Mouse (Mus musculus) cerebellum, adult 11 months (tissue): Measurements from ENCODE around the gene Gpd2.

Source experiments
- DNase-seq: peaks from one replicate; pipeline ENCODE4 v3.0.0; 2022

Gpd2 gene

DNA sequence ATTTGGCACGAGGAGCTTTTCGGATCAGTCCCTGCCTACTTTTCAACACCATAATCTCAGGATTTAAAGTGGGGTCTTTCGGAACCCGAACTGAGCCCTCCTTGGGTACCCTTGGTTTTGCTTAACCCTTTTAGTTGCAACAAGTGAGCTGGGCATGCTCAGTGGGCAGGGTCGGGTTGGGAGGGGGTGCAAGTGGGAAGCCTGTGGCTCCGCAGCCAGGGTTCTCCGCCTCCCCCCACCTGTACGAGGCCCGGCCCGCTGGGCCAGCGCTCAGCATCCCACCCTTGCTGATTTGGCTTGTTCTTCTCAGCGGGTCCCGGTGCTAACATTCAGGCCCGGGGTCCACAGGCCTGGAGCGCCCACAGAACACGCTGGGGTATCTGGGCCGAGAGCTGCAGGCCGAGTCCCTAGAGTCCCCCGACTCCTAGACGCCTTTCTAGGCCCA is at the start of gene Gpd2:
Gene Gpd2, plus strand, starts transcription at position 161 of the 445 bp plus-strand sequence.
- DNase-seq = no peak

DNA sequence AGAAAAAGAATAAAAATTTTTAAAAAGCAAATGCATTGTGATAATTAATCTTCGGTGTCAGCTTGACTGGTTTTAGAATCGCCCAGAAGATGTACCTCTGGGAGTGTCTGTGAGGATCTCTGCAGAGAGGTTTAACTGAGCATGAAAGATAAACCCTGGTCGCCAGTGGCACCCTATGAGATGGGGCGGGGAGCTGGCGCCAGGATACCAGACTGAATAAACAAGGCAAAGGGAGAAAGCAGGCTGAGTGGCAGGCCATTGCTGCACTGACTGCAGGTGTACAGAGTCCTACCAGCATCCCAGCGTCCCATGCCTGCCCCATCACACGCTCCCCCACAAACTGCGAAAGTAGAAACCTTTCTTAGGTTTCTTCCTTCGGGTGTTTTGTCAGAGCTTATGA is 49.2 kb upstream of the Gpd2 start:
- DNase-seq = no peak

DNA sequence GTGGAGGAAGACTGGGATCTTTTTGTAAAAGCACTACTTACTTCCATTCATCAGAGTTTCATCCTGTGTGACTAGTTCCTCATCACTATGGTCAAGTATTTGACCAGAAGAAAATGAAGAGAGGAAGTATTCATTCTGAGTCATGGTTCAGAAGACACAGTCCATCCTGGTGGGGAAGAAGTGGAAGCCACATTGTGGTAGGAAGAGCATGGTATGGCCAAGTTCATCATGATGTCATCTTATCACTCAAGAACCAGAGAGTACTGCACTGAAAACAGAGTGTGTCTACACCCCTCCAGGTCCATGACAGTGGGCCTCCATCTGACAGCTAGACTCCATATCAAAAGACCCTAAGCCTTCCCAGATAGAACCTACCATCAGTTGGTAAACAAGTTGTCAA is 46.6 kb upstream of the Gpd2 start:
- DNase-seq = no peak

DNA sequence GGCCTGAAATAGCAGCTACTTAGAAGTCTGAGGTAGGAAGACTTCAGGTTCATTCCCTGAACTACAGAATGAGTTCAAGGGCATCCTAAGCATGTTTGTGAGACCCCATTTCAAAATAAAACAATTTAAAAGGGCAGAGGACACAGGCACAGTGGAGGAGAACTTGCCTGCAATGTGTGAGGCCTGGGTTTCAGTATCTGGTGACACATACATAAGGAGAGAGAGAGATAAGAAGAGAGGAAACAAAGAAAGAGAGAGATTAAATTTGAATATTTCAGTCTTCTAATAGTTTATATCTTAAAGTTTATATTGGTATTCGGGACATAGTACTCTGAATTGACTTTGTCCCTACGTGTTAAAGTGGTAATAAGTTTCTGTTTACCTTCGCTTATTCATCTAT is 38.4 kb upstream of the Gpd2 start:
- DNase-seq = no peak

DNA sequence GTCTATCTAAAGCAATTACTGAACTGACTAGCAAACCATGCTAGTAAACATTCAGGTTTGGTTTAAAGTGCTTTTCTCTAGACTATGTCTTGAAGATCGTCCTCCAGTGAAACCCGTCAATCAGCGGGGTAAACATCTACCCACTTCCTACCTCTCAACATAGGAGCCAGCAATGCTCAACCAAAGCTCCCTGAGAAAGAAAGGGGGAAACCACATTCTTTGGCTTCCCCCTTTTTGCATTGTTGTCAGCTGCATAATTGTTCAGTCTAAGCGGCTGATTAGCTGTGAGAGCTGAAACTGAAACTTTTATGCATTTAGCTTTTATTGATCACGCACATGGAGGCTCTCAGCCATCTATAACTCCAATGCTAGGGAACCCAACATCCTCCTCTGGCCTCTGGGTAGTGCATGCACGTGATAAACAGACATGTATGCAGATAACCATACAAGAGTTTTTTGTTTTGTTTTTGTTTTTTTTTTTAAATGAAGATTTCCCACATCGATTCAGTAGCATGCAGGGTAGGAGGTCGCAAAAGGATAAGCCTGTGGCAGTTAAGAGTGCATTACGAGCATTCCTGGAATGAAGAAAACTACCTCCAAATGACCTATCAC is 28.9 kb upstream of the Gpd2 start:
- DNase-seq = no peak

DNA sequence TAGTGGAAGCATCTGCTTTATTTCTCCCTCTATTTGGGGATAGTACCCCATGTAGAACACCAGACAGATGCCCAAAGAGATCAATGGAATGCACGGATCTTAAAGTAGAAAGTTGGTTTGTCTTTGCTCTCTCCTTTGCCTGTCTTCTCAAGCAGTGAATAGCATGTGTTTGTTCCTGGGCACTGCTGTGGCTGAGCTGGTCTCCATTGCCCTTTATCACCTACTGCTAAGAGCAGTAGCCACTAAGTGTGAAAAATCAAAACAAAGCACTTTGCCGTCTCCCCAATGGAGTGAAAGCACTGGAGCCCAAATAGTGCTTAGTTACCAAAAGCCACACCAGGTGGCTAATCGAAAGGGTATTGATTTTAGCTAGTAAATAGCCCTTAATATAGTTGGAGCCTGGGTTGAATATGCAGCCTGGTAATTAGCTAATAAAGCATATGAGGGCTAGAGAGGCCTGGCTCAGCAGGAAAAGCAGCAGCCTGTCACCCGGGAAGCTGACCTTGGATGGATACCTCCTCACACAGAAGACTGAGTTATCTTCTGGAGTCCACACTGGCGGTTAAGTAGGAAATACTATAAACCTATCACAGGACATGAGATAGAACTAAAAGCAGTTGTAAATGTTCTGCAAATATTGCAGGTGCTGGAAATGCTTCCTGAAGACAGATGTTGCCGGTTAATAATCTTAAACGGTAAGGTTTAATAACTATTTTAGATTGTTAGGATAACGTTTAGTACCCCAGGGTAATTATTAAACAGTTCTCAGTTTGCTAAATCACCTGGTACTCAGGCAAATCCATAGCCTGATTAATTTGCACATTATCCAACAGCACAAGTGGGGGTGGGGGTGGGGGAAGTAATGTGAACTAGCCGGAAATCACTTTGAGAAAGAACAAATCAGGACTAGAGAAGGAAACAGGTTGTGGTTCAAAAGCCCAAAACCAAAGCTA is 26.1 kb upstream of the Gpd2 start:
- no peak for DNase-seq

DNA sequence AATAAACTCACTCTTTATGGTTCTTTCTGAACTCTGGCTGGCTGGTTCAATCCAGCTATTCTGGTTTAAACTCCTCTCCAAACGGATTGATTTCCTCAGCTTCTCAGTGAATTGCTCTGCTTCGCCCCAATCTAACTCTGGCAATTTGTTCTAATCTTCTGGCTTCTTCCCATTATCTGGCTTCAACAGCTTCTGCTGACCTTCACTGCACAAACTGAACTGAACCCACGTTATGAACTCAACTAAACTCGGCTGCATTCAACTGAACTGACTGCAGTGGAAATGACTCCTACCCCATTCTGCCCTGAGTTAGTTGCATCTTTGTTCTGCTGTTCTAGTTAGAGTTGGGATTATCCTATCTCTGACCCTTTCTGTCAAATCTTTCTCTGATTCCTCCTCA is 24.1 kb upstream of the Gpd2 start:
- no peak for DNase-seq

DNA sequence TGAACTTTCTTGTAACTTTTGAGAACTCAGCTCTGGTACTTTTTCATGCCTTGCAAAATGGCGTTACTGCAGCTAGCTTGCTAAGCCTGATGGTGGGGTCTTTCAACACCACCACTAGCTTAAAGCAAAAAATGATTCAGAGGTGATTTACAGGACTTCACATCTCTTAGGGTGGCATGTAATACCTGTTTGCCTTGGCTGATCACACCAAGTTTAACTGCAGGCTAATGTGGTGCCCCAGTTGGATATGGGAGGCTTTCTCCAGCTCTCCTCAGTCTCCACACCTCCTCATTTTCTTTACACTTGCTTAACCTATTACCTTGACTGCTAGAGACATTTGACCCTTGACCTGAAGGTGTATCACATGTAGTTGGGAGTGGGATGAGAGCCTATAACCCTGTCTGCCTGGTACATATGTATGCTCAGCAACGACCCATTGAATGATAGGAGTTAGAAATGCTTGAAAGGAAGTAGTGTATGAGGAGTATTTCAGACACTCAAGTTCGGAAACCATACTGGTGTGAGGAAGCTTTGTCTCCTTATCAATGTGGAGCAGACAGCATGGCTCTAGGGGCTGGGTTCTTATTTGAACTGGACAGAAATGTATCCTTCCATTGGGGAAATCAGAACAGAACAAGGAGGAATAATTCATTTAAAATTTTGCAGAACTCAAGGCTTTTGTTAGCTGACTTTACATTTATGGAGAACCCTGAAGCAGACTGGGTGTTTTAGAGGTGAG is 14.0 kb upstream of the Gpd2 start:
- DNase-seq = no peak

DNA sequence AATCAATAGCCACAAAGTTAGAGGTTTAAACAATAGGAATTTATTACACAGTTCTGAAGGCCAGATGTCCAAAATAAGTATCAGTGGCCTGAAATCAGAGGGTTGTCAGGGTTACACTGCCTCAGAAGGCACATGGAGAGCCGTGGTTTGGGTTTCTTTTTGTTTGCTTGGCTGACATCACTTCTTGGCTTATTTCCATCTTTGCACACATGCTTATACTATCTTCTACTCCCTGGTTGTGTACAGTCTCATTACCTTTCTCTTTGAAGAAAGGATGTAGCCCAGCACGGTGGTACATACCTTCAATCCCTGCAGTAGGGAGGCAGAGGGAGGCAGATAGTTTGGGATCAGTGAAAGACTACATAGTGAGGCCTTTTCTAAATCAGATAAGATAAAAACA is 12.2 kb upstream of the Gpd2 start:
- no peak for DNase-seq

DNA sequence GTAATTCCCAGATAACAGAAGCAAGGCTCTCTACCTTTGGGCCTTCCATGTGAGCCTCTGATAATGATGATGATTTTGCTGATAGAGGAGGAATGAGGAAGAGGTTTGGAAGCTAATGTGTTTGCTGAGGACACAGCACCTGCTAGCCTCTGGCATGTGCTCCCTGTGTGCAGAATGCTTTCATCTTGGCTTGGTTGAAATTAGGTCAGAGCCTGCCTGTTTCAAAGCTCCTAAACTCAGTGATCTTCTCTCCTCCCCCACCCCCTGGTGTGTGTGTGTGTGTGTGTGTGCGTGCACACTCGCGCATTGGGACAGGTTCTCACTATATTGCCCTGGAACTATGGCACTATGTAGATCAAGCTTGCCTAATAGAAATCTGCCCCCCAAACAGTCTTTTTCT is 10.0 kb upstream of the Gpd2 start:
- DNase-seq = peak; percentile 43

DNA sequence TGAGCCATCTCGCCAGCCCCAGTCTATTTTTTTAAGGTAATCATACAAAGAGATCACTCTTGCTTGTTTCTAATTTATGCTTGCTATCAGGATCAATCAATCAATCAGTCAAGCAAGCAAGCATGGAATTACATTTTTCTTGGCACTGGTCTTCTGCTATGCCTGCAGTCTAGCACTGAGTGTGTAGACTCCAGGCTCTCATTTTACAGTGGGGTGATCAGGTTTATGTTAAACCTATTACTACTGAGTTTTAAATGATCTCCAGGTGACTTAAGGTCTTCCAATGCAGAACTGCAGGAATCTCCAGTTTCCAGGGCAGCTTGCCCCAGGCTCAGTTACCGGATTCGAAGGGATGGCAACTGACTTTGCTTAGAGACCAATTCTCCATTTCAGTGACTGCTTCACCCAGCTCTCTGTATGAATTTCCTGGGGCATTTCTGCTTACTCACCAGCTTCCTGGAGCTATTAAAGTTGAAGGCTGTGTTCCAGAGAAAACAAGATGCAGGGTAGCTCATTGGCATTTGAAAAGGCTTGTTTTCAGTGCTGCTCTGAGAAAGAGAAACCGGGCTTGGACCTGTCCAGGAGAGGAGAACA is 7.7 kb upstream of the Gpd2 start:
- DNase-seq = no peak

DNA sequence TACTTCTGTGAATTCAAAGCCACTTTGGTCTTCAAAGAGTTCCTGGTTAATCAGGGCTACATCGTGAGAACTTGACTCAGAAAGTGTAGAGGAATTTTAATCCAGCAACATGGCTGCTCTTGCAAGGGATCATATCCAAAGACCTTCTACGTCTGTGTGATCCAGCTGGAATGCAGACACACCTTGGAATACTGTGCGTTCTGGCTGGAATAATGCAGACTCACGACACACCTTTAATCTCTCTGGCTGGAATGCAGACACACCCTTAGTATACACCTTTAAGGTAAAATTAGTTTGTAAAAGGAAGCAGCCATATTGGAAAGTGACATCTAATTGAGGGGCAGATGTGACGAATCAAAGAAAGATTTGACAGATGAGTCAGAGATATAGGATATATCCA is 6.0 kb upstream of the Gpd2 start:
- DNase-seq = no peak

DNA sequence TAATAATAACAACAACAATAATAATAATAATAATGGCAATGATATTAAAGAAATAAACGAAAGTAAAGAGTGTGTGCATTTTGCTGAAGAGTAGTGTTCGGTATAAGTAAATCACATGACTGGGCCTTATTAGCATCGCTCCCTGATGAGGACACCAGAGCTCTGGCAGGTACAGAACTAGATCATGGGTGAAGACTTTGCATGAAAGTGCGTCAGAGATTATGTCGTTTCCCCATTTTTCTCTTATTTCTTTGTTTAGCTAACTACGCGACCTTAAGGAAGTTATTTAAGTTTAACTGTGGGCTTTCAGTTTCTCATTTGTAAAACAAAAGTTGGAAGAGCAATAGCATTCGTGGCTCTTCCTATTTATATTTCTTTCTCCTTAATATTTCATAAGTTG is 5.1 kb upstream of the Gpd2 start:
- no peak for DNase-seq

DNA sequence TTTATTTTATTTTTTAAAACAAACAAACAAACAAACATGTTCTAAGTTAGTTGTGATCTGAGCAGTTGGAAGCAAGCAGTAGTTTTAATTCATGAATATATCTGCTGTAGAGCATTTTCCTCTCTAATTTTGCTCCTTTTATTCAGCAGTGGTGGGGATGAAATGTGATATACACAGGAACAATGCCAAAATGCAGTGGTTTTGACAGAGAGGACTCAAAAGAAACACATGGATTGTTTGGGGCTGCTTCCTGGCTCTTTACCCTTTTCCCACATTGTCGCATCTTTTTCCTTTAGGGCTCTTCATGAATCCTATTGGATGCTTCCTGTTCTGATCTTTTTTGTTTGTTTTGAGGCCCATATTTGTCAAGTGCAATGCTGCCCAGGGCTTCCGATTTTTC is 1.2 kb upstream of the Gpd2 start:
- DNase-seq = no peak

DNA sequence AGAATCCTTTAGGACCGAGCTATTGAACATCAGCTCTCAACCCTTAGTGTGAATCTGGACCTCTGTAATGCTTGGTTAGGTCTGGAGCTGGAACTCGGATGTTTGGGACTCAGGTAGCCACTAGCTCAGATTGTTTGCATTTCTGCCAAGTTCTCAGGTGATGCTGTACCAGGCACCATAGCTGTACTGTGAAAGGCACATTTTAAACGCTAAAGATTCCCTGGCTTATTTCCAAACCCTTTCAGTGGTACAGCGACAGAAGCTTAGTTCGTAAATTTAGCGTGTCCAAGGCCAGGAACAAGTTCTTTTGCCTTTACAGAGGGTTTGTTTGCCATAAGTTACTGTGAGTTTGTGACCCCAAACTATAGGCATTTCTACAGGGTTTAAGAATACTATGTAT is 409 bp upstream of the Gpd2 start:
- no peak for DNase-seq

DNA sequence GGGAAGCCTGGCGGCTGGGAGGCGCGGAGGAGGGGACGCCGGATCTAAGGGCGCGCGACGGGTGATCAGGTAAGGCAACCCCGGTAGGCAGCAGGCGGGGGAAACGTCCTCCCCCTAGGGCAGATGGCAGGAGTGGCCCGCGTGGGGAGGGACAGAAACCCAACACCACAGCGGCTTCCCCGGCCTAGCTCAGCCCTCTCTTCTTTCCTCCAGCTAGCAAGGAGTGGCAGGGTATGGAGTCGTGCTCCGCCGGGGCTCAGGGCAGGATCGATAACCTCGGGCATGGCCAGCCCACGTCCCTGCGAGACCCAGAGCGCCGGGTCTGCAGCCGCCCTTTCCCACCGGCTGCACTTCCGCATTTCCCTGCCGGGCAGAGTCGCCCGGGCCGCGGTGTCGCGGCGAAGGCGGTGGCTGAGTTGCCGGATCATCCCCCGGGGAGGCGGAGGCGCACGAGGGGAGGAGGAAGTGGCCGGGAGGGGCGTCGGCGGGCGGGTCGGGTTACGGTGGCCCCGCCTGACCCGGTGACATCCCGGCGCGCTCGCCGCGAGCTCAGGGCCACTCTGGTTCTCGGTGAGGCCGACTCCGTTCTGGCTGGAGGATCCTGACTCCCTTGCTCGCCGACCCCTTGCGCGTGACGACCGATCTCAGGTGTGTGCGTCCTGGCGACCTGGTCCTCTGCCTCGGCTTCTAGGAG is 632 bp downstream of the Gpd2 start:
- DNase-seq = peak; percentile 80

DNA sequence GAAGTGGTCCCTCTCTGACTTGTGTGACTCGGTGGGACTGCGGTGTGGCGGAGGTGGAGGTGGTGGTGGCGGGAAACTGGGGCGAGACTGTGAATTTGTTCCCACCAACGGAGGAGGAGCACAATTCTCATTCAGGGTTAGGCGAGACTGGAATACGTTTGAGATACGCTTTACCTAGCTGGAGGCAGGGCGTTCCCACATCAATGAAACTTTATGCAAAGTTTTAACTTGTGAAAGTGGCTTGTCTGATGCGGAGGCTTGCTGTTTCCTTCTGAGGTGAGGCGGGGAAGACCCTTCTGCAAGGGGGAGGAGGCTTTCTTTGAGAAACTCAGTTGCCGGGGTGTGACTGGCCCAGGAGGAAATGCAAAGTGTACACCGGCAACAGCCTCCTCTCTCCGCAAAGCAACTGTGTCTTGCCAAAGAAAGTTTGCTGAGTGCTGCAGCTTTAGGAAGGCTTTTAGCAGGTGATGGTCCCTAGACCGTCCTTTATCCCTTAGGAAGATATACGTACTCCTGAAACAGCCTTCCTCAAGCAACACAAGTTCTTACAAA is 1.3 kb downstream of the Gpd2 start:
- no peak for DNase-seq

DNA sequence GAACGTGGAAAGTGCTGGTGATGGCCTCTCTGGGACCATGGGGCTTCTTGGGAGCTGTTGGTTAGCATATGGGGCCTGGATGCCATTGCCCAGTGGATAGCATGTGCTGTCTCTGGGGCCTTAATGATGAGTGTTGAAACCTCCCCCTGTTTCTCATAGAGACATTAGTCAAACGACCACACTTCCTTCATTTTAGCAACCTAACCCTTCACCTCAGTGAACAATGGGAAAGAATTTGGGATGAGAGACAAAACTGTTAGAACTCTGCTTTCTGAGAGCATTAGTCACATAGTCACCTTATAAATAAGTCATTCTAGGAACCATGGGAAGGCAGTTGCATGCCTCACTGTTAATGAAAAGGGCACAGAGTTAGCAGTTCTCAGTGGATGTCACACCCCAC is 1.9 kb downstream of the Gpd2 start:
- DNase-seq = no peak

DNA sequence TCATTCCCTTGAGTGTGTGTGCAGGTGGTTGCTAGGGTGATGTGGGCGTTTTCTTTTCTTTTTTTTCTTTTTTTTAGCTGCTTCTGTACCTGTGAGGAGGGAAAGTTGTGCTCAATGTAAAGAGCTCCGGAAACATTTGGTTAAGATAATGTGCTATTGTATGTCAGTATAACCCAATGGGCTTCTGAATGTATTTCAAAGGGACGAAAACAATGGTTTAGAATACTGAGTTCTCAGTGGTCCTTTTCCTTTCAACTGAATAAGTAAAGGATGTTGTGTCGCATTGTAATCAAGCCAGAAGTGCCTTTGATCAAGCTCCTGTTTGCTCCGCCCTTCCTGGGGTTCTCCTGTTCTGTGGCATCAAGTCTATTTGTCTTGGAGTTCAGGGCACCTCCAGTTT is 6.6 kb downstream of the Gpd2 start:
- no peak for DNase-seq

DNA sequence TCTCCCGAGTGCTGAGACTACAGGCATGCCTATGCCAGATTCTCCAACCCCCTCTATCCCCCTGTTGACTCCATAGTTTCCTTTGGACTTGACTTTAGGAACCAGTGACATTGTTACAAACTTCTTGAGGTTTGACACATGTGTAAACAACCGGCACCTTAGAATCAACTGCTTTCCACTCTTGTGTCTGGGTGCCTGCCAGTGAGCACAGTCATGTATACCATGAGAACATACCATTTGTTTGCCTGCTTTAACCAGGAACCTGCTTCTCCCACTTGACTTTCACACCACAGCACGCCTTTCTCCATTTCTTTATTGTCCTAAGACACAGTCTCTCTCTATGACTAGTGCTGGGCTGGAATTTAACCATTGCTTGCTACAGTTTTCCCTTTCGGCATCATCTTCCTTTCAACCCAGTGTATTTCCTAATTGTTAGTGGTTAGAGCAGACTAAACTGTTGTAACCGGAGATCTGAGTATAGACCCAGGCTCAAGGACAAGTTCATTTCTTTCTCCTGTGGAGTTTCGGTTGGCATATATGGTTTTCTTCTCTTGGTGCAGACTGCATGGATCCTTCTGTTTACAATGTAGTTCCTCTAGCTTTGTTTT is 8.4 kb downstream of the Gpd2 start:
- DNase-seq = no peak

DNA sequence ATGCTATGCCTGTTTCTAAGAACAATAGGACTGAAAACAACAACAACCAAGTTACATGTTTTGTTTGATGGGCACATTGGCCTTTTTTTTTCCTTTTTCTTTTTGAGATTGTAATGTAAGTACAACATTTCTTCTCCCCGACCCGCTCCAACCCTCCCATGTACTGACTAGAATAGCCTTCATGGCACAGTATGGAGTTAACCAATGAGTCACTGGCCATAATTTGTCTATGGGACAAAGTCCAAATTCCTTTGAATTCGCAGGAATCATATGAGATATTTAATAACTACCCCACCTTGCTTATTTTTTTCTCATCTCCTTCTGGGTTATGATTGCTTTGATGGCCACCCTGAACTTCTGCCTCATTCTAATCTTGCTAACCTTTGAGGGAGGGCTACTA is 12.7 kb downstream of the Gpd2 start:
- no peak for DNase-seq
